Mouse (Mus musculus) spleen, adult 2 months (tissue): ENCODE measurements around the gene Traf2. TPM values are rescaled to one million over a fixed set of nuclear protein-coding genes. Genes with fewer than 3 reads are reported as not detected.

Experiments
- DNase-seq, 2 experiments: peaks; one replicate each; pipeline versions ENCODE4 v3.0.0 to v3.0.0-alpha.2; 2012 to 2021; ENCODE audit warnings: low spot score in 2 of 2, low read depth in 1 of 2
- H3K27ac ChIP-seq: fragments of 200-500 bp; 2 replicates; pipeline ENCODE4 v1.5.1; 2012; ENCODE audit warnings: low read length, inconsistent platforms; ENCODE audit not compliant: insufficient read depth
- H3K27me3 ChIP-seq: fragments of 200-500 bp; 2 replicates; pipeline ENCODE4 v1.6.1; 2012; ENCODE audit warnings: mild to moderate bottlenecking, moderate library complexity, low read length, inconsistent platforms; ENCODE audit not compliant: control insufficient read depth, insufficient read depth
- H3K36me3 ChIP-seq: fragments of 200-500 bp; 2 replicates; pipeline ENCODE4 v1.6.1; 2012; ENCODE audit warnings: mild to moderate bottlenecking, low read length, inconsistent platforms; ENCODE audit not compliant: control insufficient read depth, insufficient read depth
- H3K4me1 ChIP-seq: fragments of 200-500 bp; 2 replicates; pipeline ENCODE4 v1.6.1; 2011; ENCODE audit warnings: inconsistent platforms; ENCODE audit not compliant: control insufficient read depth, insufficient read depth, insufficient read length
- H3K4me3 ChIP-seq: fragments of 200-500 bp; 2 replicates; pipeline ENCODE4 v1.5.1; 2011; ENCODE audit warnings: mild to moderate bottlenecking, inconsistent platforms; ENCODE audit not compliant: insufficient read depth, insufficient read length; ENCODE audit errors: extremely low read depth
- CTCF ChIP-seq: fragments of 200-500 bp; IDR thresholded peaks from 2 replicates; pipeline ENCODE4 v1.5.1; 2011; ENCODE audit warnings: mild to moderate bottlenecking, inconsistent platforms; ENCODE audit not compliant: insufficient read depth, insufficient read length, insufficient replicate concordance; ENCODE audit errors: extremely low read depth
- POLR2A ChIP-seq: fragments of 200-500 bp; IDR thresholded peaks from 2 replicates; pipeline ENCODE4 v1.6.1; 2011; ENCODE audit warnings: low read depth, low read length, inconsistent platforms
- WGBS: fragments of 180-500 bp; shearing (Covaris S2); methylation state at CpG from one replicate; pipeline ENCODE4 v1.1.7; 2018; 5-methylcytosine and 5-hydroxymethylcytosine counted together
- polyA plus RNA-seq: library from polyadenylated mRNA; depleted of rRNA; stranded (reverse); fragments of >200 nt; gene quantifications from 2 replicates; pipeline ENCODE4 v1.2.3, GENCODE M21; 2012

Traf2 gene
- polyA plus RNA-seq, 1 experiment: 21.6 TPM

DNA sequence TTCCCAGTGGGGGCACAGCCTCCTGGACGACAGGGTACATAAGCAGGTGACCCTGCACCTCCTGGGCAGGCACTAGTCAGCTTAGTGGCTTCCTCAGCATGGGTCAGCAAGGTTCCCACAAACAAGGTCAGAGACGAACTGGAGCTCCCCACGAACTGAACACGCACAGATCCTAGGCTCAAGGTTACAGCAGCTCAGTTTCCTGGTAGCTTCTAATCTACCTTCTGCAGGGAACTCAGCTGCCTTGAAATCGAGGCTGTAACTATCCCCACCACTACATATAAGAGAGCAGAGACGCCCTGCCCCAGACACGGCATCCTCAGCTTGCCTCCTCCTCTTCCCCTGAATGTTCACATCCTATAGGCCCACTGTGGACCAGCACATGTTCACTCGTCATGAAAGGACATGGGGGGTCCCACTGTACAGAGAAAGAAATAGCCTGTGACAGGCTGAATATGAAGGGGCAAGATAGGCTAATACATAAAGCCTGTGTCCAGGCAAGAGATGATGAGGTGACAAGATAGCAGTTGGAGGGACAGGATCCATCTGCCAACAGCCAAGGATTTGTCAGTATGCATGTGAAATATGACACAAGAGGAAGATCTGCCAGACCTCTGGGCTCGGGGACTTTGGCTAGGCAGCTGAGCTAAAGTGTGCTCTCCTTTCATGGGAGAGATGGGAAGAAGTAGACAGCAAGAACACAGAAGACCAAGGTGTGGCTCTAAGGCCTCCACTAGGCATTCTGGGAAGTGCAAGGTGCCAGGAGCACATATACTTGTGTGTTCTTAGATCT, 20.0 kb downstream of the Traf2 start:
- Histone ChIP-seq H3K36me3 (peaks cover 64% of the 10 kb centered on the region), H3K4me3 (no peak overlapping the region), H3K4me1 (no peaks in the 10 kb centered on the region), H3K27me3 (no peaks in the 10 kb centered on the region), H3K27ac (no peak overlapping the region)
- TF ChIP-seq CTCF (no peak), POLR2A (no peak)
- DNase-seq: no peak
- WGBS: 87% methylated on average over 9 of the region's 9 CpGs

- Histone ChIP-seq H3K27me3 (no peaks in the 10 kb centered on the region), H3K4me3 (no peak overlapping the region), H3K36me3 (peaks cover 3% of the 10 kb centered on the region), H3K27ac (no peak overlapping the region), H3K4me1 (no peaks in the 10 kb centered on the region)
- DNase-seq: no peak
- TF ChIP-seq POLR2A (no peak), CTCF (peak; percentile 36; the same call in 1 of the 2 replicates)
- 71% methylated on average over 3 of the region's 3 CpGs for WGBS
Observed at GRCm38 (mm10) chr2:25509912-25510311, 36.8 kb downstream of the Traf2 start.

- WGBS: 62% methylated on average over 5 of the region's 5 CpGs
- TF ChIP-seq POLR2A: no peak
- TF ChIP-seq CTCF: peak; percentile 17; the same call in 1 of the 2 replicates
- peaks cover 2% of the 10 kb centered on the region; the same call in 1 of the 2 replicates for H3K4me1 ChIP-seq
- DNase-seq: peak in 1 of 2 experiments; percentile 9
- no peak overlapping the region for H3K27ac ChIP-seq
- H3K4me3 ChIP-seq: no peak overlapping the region
- H3K36me3 ChIP-seq: peaks cover 15% of the 10 kb centered on the region
- H3K27me3 ChIP-seq: no peaks in the 10 kb centered on the region
Observed at GRCm38 (mm10) chr2:25506964-25507363, 39.8 kb downstream of the Traf2 start.

GRCm38 (mm10) chr2:25505860-25506259, 40.9 kb downstream of the Traf2 start:
- TF ChIP-seq CTCF: no peak
- no peak for TF ChIP-seq POLR2A
- Histone ChIP-seq H3K4me1 (peaks cover 9% of the 10 kb centered on the region; the same call in 1 of the 2 replicates), H3K4me3 (no peak overlapping the region), H3K27ac (no peak overlapping the region), H3K27me3 (no peaks in the 10 kb centered on the region), H3K36me3 (peaks cover 15% of the 10 kb centered on the region)
- no peak for DNase-seq
- 95% methylated on average over 4 of the region's 4 CpGs for WGBS

GRCm38 (mm10) chr2:25505000-25505399, 41.7 kb downstream of the Traf2 start:
- Histone ChIP-seq H3K4me3 (no peak overlapping the region), H3K36me3 (peaks cover 15% of the 10 kb centered on the region), H3K4me1 (peaks cover 11% of the 10 kb centered on the region; the same call in 1 of the 2 replicates), H3K27me3 (no peaks in the 10 kb centered on the region), H3K27ac (no peak overlapping the region)
- no peak for TF ChIP-seq CTCF
- no peak for DNase-seq
- 78% methylated on average over 1 of the region's 1 CpGs for WGBS

DNA sequence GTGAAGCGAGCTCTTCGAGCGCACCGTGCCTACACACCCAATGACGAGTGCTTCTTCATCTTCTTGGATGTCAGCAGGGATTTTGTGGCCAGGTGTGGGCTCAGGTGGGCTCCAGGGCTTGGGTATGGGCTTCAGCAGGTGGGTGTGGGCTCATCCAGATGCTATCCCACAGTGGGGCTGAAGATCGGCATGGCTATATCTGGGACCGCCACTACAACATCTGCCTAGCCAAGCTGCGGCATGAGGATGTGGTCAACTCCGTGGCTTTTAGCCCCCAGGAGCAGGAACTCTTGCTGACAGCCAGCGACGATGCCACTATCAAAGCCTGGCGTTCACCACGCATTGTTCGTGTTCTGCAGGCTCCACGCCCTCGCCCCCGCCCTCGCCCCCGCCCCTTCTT, 42.2 kb downstream of the Traf2 start:
- no peak overlapping the region for H3K4me3 ChIP-seq
- H3K27me3 ChIP-seq: no peaks in the 10 kb centered on the region

DNA sequence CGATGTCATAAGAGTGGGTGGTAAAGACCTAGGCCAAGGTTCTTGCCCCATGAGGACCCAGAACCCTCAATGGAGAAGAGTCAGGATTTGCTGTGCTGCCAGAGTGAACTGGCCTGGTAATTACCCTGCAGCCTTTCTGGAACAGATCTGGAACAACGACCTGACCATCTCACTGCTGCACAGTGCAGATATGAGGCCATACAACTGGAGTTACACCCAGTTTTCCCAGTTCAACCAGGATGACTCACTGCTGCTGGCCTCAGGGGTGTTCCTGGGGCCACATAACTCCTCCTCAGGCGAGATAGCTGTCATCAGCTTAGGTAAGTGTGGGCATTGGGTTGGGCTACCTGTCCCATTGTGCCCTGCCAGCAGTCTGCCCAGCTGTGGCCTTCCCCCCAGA, 44.0 kb downstream of the Traf2 start:
- H3K4me3 ChIP-seq: no peak overlapping the region
- DNase-seq: no peak

More for the DNA sequence above, 42.2 kb downstream of the Traf2 start:
- no peak for DNase-seq
- 69% methylated on average over 19 of the region's 19 CpGs for WGBS
- Histone ChIP-seq H3K4me1 (peaks cover 12% of the 10 kb centered on the region; the same call in 1 of the 2 replicates), H3K27ac (no peak overlapping the region), H3K36me3 (peaks cover 15% of the 10 kb centered on the region)
- TF ChIP-seq CTCF (no peak), POLR2A (no peak)

More for the DNA sequence above, 44.0 kb downstream of the Traf2 start:
- TF ChIP-seq CTCF (no peak), POLR2A (no peak)
- 84% methylated on average over 3 of the region's 3 CpGs for WGBS
- peaks cover 15% of the 10 kb centered on the region for H3K36me3 ChIP-seq
- no peaks in the 10 kb centered on the region for H3K27me3 ChIP-seq
- peaks cover 12% of the 10 kb centered on the region; the same call in 1 of the 2 replicates for H3K4me1 ChIP-seq
- no peak overlapping the region for H3K27ac ChIP-seq
